Mouse (Mus musculus) lung, postnatal 0 days (tissue): ENCODE measurements around the gene BC053393.

Experiments
- CTCF ChIP-seq: IDR thresholded peaks from 2 replicates; pipeline ENCODE4 v1.5.1; 2016; ENCODE audit warnings: antibody characterized with exemption, mild to moderate bottlenecking
- EP300 ChIP-seq: IDR thresholded peaks from 2 replicates; pipeline ENCODE4 v1.6.1; 2016; ENCODE audit warnings: antibody characterized with exemption, mild to moderate bottlenecking, control low read depth

DNA sequence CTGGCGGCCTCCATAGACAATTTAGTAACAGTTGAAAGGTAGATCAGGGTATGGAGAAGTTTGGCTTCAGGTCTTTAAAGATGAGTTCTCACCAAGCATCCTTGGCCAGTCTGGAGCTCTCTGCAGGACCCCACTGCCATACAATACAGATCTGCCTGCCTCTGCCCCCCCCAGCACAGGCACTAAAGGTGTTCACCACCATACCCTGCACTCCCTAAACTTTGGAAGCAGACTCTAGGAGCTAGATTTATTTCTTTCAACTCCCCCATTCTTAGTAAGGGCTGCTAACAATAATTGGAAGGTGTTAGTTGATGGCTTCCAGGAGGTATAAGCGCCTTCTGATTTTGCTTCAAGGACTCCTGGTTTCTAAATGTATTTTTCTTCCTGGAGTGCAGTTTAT is 27.8 kb upstream of the BC053393 start:
- TF ChIP-seq CTCF (no peak), EP300 (no peak)
